29 mouse cellular contexts compared by ENCODE assay signal in genomic region chr2:179989098-179989497, GRCm38 (mm10). TPM values are rescaled to one million over a fixed set of nuclear protein-coding genes. Genes with fewer than 3 reads are reported as not detected.
DNase-seq lines count a peak whose midpoint lies in the region; ATAC-seq and TF ChIP-seq lines count a peak whose summit lies in the region.
"Had no signal": no experiment of that assay in that cellular context is flagged by ENCODE, and none has a peak within 500 bp of the region (broad histone marks: within the 10 kb centered on the region; RNA-seq: fewer than 3 reads in every experiment).

No protein-coding gene starts in this region.

- H3K4me1 ChIP-seq in heart, embryonic 10.5 days, result peaks cover 32% of the 10 kb centered on the region
- H3K4me1 ChIP-seq in ES-E14 (ENCODE audit: control insufficient read depth in 2 of 2, insufficient read depth in 2 of 2, low read length in 2 of 2, poor library complexity in 1 of 2), result peaks cover 5 to 12% of the 10 kb centered on the region in 2 experiments
- H3K4me1 ChIP-seq in embryonic facial prominence, embryonic 10.5 days, result peaks cover 5% of the 10 kb centered on the region
- H3K4me1 ChIP-seq in lung, postnatal 0 days (ENCODE audit: insufficient read depth, low read depth, low read length), result no peaks in the 10 kb centered on the region
- H3K4me1 ChIP-seq: embryonic facial prominence, embryonic 15.5 days; forebrain, embryonic 12.5 days had no signal

- TF ChIP-seq EP300 in lung, postnatal 0 days (IDR thresholded peaks at IDR 0.05), result no peak

- no peak for ATAC-seq in lung, postnatal 0 days
- ATAC-seq: activated CD4-positive, CD25-positive, alpha-beta regulatory T cell, adult 4 months; CD4-positive, CD25-positive, alpha-beta regulatory T cell, adult 4 months; forebrain, embryonic 14.5 days; forebrain, embryonic 16.5 days; Patski had no signal

- peak; percentile 50 for DNase-seq in heart, embryonic 10.5 days (ENCODE audit: low spot score)
- DNase-seq in heart, postnatal 4 days, result no peak
- no peak for DNase-seq in ES-E14 (ENCODE audit: low read depth, low spot score)
- DNase-seq in R1 (ENCODE audit: low read depth, low spot score), result peak; percentile 87
- DNase-seq in embryonic facial prominence, embryonic 10.5 days (ENCODE audit: low spot score), result peak; percentile 4
- no peak for DNase-seq in embryo, embryonic 9.5 days (ENCODE audit: extremely low spot score)
- DNase-seq in lung, postnatal 0 days (ENCODE audit: low spot score), result no peak
- no peak for DNase-seq in layer of hippocampus, adult 11-12 months (ENCODE audit: low spot score)
- DNase-seq: adrenal gland, adult 8-10 months; adrenal gland, postnatal 14 days; adrenal gland, postnatal 36 days; B cell, adult 2 months; cerebellum, adult 18-20 months; cerebellum, adult 8-10 months; cerebellum, adult 9-11 months; cerebellum, postnatal 14 days; cerebellum, postnatal 36 days; embryo, embryonic 11 days had no signal

- no peak for TF ChIP-seq CTCF in lung, postnatal 0 days (IDR thresholded peaks at IDR 0.05)

- H3K36me3 ChIP-seq in heart, embryonic 10.5 days, result no peaks in the 10 kb centered on the region
- no peaks in the 10 kb centered on the region for H3K36me3 ChIP-seq in ES-E14 (ENCODE audit: control insufficient read depth, insufficient read depth, low read length, poor library complexity, severe bottlenecking)
- no peaks in the 10 kb centered on the region for H3K36me3 ChIP-seq in embryonic facial prominence, embryonic 10.5 days (replicated peaks)
- H3K36me3 ChIP-seq in lung, postnatal 0 days (ENCODE audit: insufficient read depth, low read length), result no peaks in the 10 kb centered on the region
- H3K36me3 ChIP-seq: embryonic facial prominence, embryonic 13.5 days; embryonic facial prominence, embryonic 15.5 days; forebrain, embryonic 10.5 days; forebrain, embryonic 12.5 days had no signal

- WGBS in heart, embryonic 10.5 days, result 78% methylated on average over 1 of the region's 1 CpGs
- 65% methylated on average over 1 of the region's 1 CpGs for WGBS in embryonic facial prominence, embryonic 10.5 days
- 65% methylated on average over 1 of the region's 1 CpGs for whole genome bisulfite sequencing in lung, postnatal 0 days

- H3K9me3 ChIP-seq in heart, embryonic 10.5 days, result no peaks in the 10 kb centered on the region
- H3K9me3 ChIP-seq in ES-E14 (ENCODE audit: control insufficient read depth, insufficient read depth, low read depth, low read length), result no peaks in the 10 kb centered on the region
- H3K9me3 ChIP-seq in embryonic facial prominence, embryonic 10.5 days, result no peaks in the 10 kb centered on the region
- H3K9me3 ChIP-seq in lung, postnatal 0 days (ENCODE audit: low read length), result no peaks in the 10 kb centered on the region
- H3K9me3 ChIP-seq: embryonic facial prominence, embryonic 13.5 days; embryonic facial prominence, embryonic 15.5 days; forebrain, embryonic 10.5 days; forebrain, embryonic 12.5 days had no signal

- no peak overlapping the region for H3K4me2 ChIP-seq in lung, postnatal 0 days (replicated peaks; ENCODE audit: low read depth, low read length)
- H3K4me2 ChIP-seq: embryonic facial prominence, embryonic 13.5 days; embryonic facial prominence, embryonic 15.5 days; forebrain, embryonic 12.5 days had no signal

- in situ Hi-C loops in ES-E14 (cut with MboI; ENCODE audit: low sequenced_read_pairs in 2 of 2, unreplicated experiment in 2 of 2), result no loop called here

- no peak overlapping the region for H3K9ac ChIP-seq in ES-E14 (ENCODE audit: insufficient read depth, low read depth, low read length, poor library complexity, severe bottlenecking)
- no peak overlapping the region for H3K9ac ChIP-seq in lung, postnatal 0 days (replicated peaks; ENCODE audit: low read depth)
- H3K9ac ChIP-seq: embryonic facial prominence, embryonic 13.5 days; embryonic facial prominence, embryonic 15.5 days; forebrain, embryonic 12.5 days had no signal

- no peak overlapping the region for H3K4me3 ChIP-seq in heart, embryonic 10.5 days
- H3K4me3 ChIP-seq in ES-E14 (ENCODE audit: insufficient read depth in 1 of 2, low read depth in 1 of 2, low read length in 2 of 2, poor library complexity in 1 of 2, severe bottlenecking in 1 of 2), result no peak overlapping the region
- H3K4me3 ChIP-seq in embryonic facial prominence, embryonic 10.5 days, result no peak overlapping the region
- H3K4me3 ChIP-seq in lung, postnatal 0 days (ENCODE audit: low read depth, low read length), result no peak overlapping the region
- H3K4me3 ChIP-seq: embryonic facial prominence, embryonic 13.5 days; embryonic facial prominence, embryonic 15.5 days; erythroblast, embryonic 14.5 days; forebrain, embryonic 10.5 days; forebrain, embryonic 12.5 days had no signal

- H3K27me3 ChIP-seq in heart, embryonic 10.5 days (ENCODE audit: insufficient read depth, poor library complexity, severe bottlenecking), result no peaks in the 10 kb centered on the region
- H3K27me3 ChIP-seq in embryonic facial prominence, embryonic 10.5 days (replicated peaks; ENCODE audit: low read depth, poor library complexity, severe bottlenecking), result no peaks in the 10 kb centered on the region
- H3K27me3 ChIP-seq in lung, postnatal 0 days (replicated peaks; ENCODE audit: insufficient read depth, low read length), result no peaks in the 10 kb centered on the region
- H3K27me3 ChIP-seq: CH12.LX; embryonic facial prominence, embryonic 13.5 days; embryonic facial prominence, embryonic 15.5 days; forebrain, embryonic 12.5 days; Patski had no signal

- no peak overlapping the region for H3K27ac ChIP-seq in heart, embryonic 10.5 days
- no peak overlapping the region for H3K27ac ChIP-seq in ES-E14 (ENCODE audit: insufficient read depth, low read depth, low read length, poor library complexity, severe bottlenecking)
- H3K27ac ChIP-seq in embryonic facial prominence, embryonic 10.5 days (replicated peaks), result no peak overlapping the region
- H3K27ac ChIP-seq in lung, postnatal 0 days (ENCODE audit: low read length), result no peak overlapping the region
- H3K27ac ChIP-seq: embryonic facial prominence, embryonic 13.5 days; embryonic facial prominence, embryonic 15.5 days; forebrain, embryonic 10.5 days; forebrain, embryonic 12.5 days had no signal

TF ChIP-seq in ES-E14, 5 proteins besides CTCF, POLR2A, EP300 and RAD21:
- no peak for TF ChIP-seq HCFC1 (IDR thresholded peaks at IDR 0.05; ENCODE audit: borderline replicate concordance, insufficient read depth, low read length)
- no peak for TF ChIP-seq ZNF384 (IDR thresholded peaks at IDR 0.05; ENCODE audit: low read depth, low read length)
- TF ChIP-seq MAFK (IDR thresholded peaks at IDR 0.05; ENCODE audit: insufficient read depth, low read depth, low read length), result peak; percentile 73
- TF ChIP-seq CHD2 (IDR thresholded peaks at IDR 0.05; ENCODE audit: low read depth, low read length), result no peak
- TF ChIP-seq ZC3H11A (IDR thresholded peaks at IDR 0.05; ENCODE audit: borderline replicate concordance, low read depth, low read length), result no peak

RNA-seq across cellular contexts. Expression of gene Taf4, which starts 12.7 kb away (rescaled TPM):
- 2.2 and 3.2 TPM in 2 replicates for polyA plus RNA-seq in heart, embryonic 10.5 days (2016; fragmentation: Nextera tagmentation; extraction: Ambion mirVana)
- total RNA-seq in heart, postnatal 4 days (2021), result 10 to 100 TPM; 18.3 to 20.6 TPM
- 19.0 and 26.3 TPM in 2 replicates for total RNA-seq in ES-E14 (2012; rRNA removed)
- polyA plus RNA-seq in embryonic facial prominence, embryonic 10.5 days (2016; fragmentation: Nextera tagmentation; extraction: Ambion mirVana), result 3.2 and 3.7 TPM in 2 replicates
- polyA plus RNA-seq in lung, postnatal 0 days (2015; fragmentation: Nextera tagmentation; extraction: Ambion mirVana), result 2.8 and 3.5 TPM in 2 replicates

RNA-seq across cellular contexts. Expression of gene Lsm14b, which starts 35.7 kb away (rescaled TPM):
- polyA plus RNA-seq in heart, embryonic 10.5 days (2016; fragmentation: Nextera tagmentation; extraction: Ambion mirVana), result 4.0 and 4.9 TPM in 2 replicates
- 10 to 100 TPM; 48.7 to 49.8 TPM for total RNA-seq in heart, postnatal 4 days (2021)
- total RNA-seq in ES-E14 (2012; rRNA removed), result 44.4 and 46.0 TPM in 2 replicates
- polyA plus RNA-seq in embryonic facial prominence, embryonic 10.5 days (2016; fragmentation: Nextera tagmentation; extraction: Ambion mirVana), result 8.6 and 9.9 TPM in 2 replicates
- polyA plus RNA-seq in lung, postnatal 0 days (2015; fragmentation: Nextera tagmentation; extraction: Ambion mirVana), result 6.5 and 7.0 TPM in 2 replicates

RNA-seq across cellular contexts. Expression of gene Psma7, which starts 53.1 kb away (rescaled TPM):
- polyA plus RNA-seq in heart, embryonic 10.5 days (2016; fragmentation: Nextera tagmentation; extraction: Ambion mirVana), result 567 and 701 TPM in 2 replicates
- total RNA-seq in heart, postnatal 4 days (2021), result 100 to 1,000 TPM; 174 to 190 TPM
- total RNA-seq in ES-E14 (2012; rRNA removed), result 364 and 381 TPM in 2 replicates
- polyA plus RNA-seq in embryonic facial prominence, embryonic 10.5 days (2016; fragmentation: Nextera tagmentation; extraction: Ambion mirVana), result 909 and 921 TPM in 2 replicates
- 334 and 385 TPM in 2 replicates for polyA plus RNA-seq in lung, postnatal 0 days (2015; fragmentation: Nextera tagmentation; extraction: Ambion mirVana)

RNA-seq across cellular contexts. Expression of gene Ss18l1, which starts 53.2 kb away (rescaled TPM):
- polyA plus RNA-seq in heart, embryonic 10.5 days (2016; fragmentation: Nextera tagmentation; extraction: Ambion mirVana), result 3.5 and 4.4 TPM in 2 replicates
- 1 to 10 TPM; 4.0 TPM for total RNA-seq in heart, postnatal 4 days (2021)
- total RNA-seq in ES-E14 (2012; rRNA removed), result 4.9 and 5.8 TPM in 2 replicates
- 8.3 and 8.6 TPM in 2 replicates for polyA plus RNA-seq in embryonic facial prominence, embryonic 10.5 days (2016; fragmentation: Nextera tagmentation; extraction: Ambion mirVana)
- polyA plus RNA-seq in lung, postnatal 0 days (2015; fragmentation: Nextera tagmentation; extraction: Ambion mirVana), result 2.0 and 2.4 TPM in 2 replicates

Comparison
In these comparisons a context has a peak if more than half of its experiments do, and no peak if none do; other contexts are left out.
1. DNase-seq: peak in heart, embryonic 10.5 days (single experiment), R1 (single experiment) and embryonic facial prominence, embryonic 10.5 days (single experiment); none in heart, postnatal 4 days (single experiment), ES-E14 (single experiment), embryo, embryonic 9.5 days (single experiment), lung, postnatal 0 days (single experiment) and layer of hippocampus, adult 11-12 months (single experiment).